Mouse (Mus musculus) left cerebral cortex, adult 18-20 months (tissue): ENCODE measurements around the gene Cfap61. TPM values are rescaled to one million over a fixed set of nuclear protein-coding genes. Genes with fewer than 3 reads are reported as not detected.
A peak's percentile ranks its signal among the peaks of the same experiment; 100 is the strongest.

ENCODE experiments used
- DNase-seq, 2 experiments: peaks; one replicate each; pipeline ENCODE4 v3.0.0; 2021 to 2022; ENCODE audit warnings: low spot score in 2 of 2, mixed read lengths in 1 of 2
- total RNA-seq, 2 experiments: library from RNA; stranded (reverse); gene quantifications; 2 replicates each; pipeline ENCODE4 v1.2.3; 2021

The Cfap61 gene
- total RNA-seq, 2 experiments from 2014 or later: 3.4 to 3.6 TPM

DNA sequence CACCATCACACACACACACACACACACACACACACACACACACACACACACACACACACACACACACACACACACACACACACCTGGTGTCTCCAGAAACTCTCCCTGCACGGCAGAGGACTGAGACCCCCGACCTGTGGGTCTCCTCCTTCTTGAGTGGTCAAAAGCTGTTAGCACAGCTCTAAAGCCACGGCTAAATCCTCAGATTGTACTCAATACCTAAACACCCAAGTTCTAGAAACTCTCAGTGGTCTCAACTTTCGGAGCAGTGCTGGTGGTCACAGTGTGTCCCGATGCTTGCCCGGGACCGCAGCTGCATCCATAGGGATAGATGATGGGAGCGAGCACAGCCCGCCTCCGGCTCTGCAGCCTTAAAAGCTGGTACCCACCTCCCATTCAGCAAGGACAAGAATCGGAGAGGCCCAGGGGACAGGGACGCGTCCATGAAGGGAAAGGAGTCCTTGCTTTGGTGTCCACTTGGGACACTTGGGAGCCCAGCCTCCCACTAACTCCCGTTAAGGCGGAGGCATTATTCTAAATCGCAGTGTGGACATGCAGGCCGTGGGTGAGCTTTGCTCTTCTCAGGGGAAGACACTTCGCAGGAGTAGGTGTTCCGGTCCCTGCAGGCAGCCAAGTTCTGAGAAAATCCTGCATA, 284.4 kb downstream of the Cfap61 start:
- peak; percentile 13 to 49 for DNase-seq

DNA sequence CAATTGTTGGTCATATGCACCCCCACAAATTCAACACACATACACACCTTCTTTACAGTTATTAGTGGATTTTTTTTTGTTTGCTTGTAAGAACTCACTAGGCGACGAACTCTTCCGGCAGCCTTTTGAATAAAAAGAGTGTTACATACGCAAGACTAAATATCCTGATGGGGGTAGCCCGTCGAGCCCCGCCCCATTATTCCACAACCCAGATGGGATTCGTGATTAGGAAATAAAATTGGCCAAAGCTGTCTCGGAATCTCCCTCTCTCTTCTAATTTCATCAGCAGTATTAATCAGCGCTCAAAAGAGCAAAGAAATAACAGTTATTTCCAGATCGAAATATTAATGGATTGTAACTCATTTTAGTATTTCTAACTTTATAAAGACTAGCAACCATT, 285.2 kb downstream of the Cfap61 start:
- DNase-seq: no peak

DNA sequence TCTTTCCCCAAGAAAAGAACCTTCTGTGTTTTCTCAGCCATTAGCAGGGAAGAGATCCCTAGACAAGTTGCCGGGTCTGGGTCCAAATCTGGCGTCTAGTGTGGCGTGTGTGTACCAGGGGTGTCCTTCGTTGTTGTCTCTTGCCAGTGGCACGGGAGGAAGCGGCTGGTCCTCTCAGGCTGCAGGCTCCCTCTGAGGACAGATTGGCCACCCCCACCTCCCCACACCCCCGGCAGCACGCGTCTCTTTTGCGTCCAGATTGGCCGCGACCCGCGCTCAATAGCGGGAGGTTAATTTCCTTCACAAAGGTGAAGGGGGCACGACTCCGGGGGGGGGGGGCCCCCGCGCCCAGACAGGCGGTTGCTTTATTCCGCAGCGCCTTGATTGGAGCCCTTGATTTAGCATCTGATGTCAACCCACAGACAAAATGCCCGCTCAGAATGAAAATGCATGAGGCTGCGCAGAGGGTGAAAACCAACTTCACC, 286.0 kb downstream of the Cfap61 start:
- peak in 1 of 2 experiments; percentile 12 for DNase-seq

DNA sequence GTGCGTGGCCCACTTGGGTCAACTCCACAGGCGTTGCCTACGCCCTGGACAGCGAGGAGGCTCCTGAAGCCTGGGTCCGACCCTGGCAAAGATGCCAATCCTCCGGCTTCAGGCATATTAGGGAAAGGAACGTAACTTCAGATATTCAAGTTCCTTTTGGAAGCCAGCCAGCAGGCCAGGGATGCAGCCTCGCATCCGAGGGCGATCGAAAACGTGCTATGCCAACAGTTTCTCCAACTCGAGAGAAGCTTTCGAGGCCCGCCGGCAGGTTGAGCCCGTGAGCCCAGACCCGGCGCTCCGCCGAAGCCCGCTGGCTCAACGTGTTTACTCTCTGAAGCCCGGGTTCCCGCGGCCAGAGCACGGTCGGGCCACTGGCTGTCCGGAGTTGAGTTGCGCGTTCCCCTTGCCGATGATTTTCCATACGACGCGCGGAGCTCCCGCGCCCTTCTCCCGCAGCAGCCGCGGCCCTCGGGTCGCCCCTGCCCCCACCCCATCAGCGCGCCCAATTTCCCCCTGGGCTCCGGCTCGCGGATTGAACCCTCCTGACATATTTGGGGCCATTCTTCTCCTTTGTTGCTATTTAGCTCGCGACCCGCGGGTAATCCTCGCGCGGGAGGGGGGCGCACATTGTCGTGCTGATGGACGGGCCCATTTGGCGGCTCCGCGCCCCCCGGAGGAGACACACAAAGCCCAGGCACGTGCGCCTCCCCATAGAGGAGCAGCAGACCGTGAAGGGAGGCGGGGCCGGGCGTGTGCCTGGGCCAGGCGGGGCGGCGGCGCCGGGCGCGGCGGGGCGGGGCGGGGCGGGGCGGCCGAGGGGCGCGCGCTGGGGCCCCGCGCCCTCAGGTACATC, 286.7 kb downstream of the Cfap61 start, which contains the start of gene Insm1:
Insm1 (plus strand) TSS at position 846 of the 853 bp plus-strand sequence.
- peak; percentile 47 to 56 for DNase-seq

DNA sequence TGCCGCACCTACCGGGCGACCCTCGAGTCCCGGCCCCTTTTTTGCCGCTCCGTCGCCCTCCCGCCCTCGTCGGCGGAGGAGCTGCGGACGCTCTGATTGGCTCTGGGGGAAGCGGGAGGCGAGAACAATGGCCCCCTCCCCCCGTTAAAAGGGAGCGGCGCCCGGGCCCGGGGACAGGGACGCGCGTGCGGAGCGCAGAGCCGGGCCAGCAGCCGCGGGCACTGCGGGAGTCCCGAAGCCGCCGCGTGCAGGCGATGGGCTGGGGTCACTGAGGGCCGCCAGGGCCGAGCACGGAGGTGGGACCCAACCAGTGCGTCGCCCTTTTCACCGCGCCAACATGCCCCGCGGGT, 287.3 kb downstream of the Cfap61 start:
- DNase-seq: peak; percentile 36 to 65

DNA sequence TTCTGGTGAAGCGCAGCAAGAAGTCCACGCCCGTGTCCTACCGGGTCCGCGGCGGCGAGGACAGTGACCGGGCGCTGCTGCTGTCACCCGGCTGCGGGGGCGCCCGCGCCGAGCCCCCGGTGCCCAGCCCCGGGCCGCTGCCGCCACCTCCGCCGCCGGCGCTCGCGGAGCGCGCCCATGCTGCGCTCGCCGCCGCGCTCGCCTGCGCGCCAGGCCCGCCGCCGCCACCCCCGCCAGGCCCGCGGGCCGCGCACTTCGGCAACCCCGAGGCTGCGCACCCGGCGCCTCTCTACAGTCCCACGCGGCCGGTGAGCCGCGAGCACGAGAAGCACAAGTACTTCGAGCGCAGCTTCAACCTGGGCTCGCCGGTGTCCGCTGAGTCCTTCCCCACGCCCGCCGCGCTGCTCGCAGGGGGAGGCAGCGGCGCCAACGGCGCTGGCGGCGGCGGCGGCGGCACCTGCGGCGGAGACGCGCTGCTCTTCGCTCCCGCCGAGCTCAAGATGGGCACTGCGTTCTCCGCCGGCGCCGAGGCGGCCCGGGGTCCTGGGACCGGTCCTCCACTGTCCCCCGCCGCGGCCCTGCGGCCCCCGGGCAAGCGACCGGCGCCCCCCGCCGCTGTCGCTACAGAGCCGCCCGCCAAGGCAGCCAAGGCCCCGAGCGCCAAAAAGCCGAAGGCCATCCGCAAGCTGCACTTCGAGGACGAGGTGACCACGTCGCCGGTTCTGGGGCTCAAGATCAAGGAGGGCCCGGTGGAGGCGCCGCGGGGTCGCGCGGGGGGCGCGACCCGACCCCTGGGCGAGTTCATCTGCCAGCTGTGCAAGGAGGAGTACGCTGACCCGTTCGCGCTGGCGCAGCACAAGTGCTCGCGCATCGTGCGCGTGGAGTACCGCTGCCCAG, 287.9 kb downstream of the Cfap61 start:
- peak; percentile 8 to 29 for DNase-seq

DNA sequence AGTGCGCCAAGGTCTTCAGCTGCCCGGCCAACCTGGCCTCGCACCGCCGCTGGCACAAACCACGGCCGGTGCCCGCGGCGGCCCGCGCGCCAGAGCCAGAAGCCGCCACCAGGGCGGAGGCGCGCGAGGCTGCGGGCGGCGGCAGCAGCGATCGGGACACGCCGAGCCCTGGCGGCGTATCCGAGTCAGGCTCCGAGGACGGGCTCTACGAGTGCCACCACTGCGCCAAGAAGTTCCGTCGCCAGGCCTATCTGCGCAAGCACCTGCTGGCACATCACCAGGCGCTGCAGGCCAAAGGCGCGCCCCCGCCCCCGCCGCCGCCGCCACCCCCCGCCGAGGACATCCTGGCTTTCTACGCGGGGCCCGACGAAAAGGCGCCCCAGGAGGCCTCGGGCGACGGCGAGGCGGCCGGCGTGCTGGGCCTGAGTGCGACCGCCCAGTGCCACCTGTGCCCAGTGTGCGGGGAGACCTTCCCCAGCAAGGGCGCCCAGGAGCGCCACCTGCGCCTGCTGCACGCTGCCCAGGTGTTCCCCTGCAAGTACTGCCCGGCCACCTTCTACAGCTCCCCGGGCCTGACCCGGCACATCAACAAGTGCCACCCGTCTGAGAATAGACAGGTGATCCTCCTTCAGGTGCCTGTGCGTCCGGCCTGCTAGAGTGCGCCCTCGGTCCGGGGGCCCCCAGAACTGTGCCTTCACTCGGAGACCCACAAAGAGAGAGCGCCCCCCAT, 288.8 kb downstream of the Cfap61 start:
- DNase-seq: peak; percentile 34 to 50

DNA sequence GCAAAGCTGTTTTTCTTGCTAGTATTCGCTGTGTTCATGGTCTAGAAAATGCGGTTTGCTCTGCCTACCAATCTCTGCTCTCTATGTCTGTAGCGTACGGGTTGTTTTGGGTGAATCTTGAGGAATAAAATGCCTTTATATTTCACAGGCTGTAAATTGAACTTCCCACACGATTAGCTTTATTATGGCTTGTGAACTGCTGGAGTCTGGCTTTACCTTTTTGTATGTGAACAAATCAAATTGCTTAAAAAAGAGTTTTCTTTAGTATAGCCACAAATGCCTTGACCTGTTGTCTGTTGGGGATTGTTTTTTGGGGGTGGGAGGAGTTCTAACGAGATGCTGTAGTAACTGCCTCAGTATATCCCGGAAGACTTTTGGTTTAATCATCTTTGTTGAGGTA, 289.6 kb downstream of the Cfap61 start:
- no peak for DNase-seq

DNA sequence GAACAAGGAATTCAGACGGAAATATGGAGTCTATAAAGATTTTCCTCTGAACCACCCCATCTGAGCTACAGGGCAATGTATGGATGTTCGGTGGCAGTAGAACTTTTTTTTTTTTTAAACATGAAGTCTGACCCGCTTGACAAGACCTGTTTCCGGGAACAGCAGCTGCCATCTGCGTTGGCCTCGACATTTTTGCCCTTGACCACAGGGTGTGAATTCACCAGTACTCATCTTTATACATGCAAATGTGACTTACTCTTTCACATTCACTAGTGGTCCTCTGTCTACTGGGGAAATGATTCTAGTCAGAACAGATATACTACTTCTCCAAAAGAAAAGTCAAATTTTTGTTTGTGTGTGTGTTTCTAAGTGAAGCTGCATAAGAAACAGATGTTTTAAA, 291.2 kb downstream of the Cfap61 start:
- no peak for DNase-seq

DNA sequence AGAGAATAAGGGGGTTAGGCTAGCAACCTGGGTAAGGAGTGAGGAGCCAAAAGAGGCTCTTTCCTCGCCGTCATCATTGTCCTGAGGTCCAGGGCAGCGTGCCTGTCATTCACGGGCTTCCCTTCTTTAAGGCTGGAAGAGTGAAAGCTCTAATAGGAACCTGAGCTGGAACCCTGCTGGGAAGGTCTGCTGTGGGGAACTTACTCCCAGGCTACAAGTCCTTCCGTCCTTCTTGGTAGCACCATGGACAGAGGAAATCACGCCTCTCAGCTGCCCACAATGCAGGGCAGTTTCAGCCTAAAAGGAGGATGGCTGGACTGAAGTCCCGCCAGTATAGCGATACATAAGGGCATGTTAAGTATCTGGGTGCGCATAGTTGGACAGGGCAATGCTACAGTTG, 291.9 kb downstream of the Cfap61 start:
- DNase-seq: no peak

DNA sequence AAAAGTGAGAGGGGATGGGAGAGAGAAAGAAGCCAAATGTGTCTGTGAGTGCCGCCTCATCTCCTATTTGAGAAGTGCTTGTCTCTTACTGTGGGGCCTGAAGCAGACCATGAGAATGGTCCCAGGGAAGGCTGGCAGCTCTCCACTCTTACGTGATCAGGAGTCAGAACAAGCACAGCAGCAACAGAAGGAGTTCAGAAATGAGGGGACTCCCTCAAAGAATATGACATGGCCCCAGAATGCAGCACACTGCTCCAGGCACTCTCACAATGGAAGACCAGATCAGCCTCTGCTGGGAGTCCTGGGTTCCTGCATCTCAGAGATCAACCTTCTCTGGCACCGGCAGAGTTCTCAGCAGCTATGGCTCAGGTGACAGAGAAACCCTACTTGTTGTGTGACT, 293.1 kb downstream of the Cfap61 start:
- DNase-seq: no peak

DNA sequence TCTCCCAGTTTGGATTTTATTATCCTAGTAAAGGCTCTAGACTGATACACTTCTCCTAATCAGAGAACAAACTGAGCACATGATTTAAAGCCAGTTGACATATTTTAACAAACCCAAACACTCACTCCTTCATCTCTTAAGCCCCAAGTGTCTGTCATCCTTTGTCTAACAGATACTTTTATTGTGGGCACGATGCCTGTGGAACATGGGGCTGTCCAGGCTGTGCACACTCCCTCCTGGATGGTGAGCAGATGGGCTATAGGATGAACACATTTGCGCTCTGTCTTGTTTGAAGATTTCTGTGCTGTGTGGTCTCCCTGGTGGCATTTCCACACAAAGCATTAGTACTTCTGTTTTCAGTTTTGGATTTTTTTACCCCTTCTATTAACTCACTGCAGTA, 293.9 kb downstream of the Cfap61 start:
- no peak for DNase-seq

DNA sequence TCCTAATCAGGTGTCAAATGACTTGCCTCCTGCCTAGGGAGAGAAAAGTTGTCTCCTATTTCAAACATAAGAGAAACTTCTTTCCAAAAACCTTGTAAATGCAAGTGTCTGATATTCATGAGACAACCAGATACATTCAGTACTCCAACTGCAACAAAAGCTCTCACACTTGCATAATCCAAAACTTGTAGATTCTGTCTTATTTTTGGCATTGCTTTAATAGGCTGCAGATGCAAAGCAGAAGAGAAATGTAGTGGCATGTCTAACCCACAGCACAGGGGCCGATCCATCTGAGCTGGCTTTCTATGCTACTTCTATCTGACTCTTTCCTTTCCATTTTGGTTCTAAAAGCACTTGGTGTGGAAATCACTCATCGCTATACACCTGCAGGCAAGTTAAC, 296.9 kb downstream of the Cfap61 start:
- no peak for DNase-seq

DNA sequence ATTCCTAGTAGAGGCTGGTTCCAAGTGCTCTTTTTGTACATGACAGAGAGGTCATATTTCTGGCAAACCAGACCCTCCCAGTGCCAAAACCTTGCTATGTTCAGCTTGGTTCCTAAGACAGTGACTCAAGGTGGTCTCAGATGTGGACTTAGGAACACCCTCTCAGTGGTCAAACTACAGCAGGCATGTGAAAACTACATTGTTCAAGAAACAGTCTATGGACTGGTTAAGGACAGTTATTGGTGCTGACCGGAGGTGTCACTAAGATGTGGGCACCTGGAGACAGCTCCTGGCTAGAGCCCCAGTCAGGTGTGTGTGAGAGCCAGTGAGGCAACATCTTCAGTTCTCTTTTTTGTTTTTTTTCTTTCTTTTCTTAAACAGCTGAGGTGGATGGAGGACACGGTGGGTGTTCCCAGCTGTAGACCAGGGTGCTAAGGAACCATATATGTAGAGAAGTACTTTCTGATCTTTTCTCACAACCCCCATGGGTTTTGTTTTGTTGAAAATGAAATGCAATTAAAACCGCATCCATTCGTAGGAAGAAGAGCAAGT, 304.7 kb downstream of the Cfap61 start:
- no peak for DNase-seq

DNA sequence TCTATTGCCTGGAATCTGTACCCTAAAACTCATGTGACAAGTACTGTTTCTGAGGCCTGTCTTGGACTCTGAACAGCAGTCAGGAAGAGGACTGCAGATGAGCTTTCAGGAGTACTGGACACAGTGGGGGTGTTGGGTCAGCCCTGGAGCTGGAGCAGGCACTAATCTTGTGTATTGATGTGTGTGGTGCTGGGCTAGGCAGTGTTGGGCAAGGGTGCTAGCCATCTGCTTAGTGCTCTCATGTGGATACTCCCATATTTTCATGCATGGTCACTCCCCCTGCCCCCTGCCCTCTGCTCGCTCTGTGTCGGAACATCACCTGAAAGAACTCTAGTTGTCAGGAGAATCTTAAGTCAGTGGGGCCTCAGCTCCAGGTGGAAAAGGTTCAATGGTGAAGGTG, 309.5 kb downstream of the Cfap61 start:
- DNase-seq: no peak

DNA sequence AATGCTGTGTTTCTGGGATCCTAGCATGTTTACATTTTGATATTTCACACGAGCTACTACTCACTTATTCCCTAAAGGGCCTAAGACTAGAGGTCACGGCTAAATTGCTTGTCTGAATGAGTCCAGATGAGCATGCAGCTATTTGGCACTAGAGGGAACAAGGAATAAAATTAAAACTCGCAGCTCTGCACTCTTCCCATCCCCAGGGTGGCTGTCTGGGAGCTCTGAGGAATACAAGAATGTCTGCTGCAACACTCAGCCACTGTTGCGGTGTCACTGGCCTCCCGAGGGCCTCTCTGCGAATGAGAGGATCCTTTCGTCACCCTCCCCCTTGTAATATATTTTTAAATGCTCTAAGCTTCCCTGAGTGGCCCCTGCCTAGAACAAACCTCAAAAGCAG, 310.8 kb downstream of the Cfap61 start:
- DNase-seq: no peak

DNA sequence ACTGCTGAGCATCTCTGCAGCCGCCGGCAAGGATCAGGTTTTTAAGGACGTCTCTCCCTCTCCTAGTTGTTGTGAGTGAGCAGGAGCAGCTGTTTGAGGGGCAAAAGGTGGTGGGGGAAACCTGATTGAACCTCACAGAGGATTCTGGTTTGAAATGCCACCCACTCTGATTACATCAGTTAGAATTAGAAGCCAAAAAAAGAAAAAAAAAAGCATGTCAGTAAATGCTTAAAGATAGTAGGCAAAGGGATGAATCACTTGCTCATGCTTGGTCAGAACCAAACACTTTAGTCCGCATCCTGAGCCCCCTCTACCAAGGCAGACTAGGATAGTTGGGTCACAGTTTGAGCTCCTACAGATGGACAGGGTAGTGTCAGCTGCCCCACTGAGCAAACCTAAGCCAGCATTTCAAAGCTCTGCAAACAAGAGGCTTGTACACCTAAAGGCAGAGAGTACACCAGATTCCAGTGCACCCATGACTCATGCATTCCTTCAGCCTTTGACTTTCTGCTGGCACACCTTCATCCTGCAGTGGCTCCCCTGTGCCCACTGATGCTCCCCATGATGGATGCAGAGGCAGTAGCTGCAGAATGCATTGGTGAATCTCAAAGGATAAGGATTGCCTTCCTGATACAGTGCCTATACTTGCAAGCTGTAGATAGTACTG, 312.0 kb downstream of the Cfap61 start:
- no peak for DNase-seq

DNA sequence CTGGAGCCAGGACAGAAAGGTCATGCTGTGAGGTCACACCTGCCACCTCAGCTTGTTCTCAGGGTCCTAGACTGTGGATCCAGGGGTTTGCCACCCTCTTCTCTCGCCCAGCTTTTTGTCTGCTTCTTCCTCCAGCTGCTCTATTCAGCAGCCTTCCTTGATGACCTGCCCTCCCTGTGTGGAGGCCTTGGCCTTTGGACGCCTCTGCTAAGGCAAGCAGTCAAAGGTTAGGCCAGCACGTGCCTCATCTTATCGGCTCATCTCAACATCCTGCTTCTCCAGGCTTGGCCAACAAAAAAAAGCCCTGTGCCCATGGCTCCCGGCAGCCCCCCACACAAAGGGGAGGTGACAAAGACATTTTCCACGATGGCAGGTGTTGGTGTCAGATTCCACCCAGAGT, 313.0 kb downstream of the Cfap61 start:
- no peak for DNase-seq

DNA sequence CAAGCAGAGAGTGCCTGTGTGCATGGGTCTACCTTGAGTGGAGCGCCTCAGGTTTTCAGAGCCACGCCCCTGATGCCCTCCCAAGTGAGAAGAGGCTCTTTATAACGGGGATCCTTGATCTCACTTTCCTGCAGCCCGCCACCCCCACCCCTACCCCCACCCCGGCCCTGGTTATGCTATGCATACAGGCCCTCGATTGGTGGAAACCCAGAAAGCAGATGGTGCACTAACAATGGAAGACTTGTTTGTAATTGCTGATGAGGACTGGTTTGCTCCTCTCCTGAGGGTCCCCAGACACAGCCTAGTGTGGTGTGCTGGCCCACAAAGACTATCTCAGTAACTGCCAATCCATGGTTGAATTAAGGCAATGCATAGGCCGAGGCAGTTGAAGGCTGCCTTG, 314.4 kb downstream of the Cfap61 start:
- DNase-seq: no peak
